Mouse (Mus musculus) heart, postnatal 0 days (tissue): ENCODE data around the gene Col25a1.

Experiments
- CTCF ChIP-seq: IDR thresholded peaks from 2 replicates; pipeline ENCODE4 v1.5.1; 2016; ENCODE audit warnings: antibody characterized with exemption, control low read depth, low read depth
- EP300 ChIP-seq: IDR thresholded peaks from 2 replicates; pipeline ENCODE4 v1.6.1; 2016; ENCODE audit warnings: antibody characterized with exemption, low read depth

DNA sequence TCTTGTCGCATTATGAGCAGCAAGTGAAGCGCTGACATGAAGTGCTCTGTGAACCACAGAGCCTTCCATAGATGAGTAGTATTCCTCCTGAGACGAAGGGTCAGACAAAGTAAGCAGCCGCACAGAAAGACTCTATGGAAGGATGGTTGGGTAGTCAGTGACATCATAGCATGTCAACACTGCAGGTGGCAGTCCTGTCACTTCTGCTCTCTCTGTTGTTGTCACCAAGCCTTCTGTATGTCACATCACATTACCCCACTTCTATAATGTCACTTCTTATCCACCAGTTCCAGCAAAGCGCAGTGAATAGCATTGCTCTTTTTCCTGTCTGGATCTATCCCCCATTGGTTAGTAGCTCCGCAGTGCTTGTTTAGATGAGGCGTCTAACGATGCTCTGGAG is 351.2 kb downstream of the Col25a1 start:
- TF ChIP-seq CTCF, result no peak
- TF ChIP-seq EP300, result no peak
